Mouse (Mus musculus) thymus, postnatal 10 days (tissue): Measurements from ENCODE around the gene Patj.
"Not testable (repeated sequence)": the region's sequence is repeated elsewhere in the genome, so short reads cannot be mapped to it uniquely, and the experiment has no call there.

Experiments
- DNase-seq, 2 experiments: peaks; one replicate each; pipeline ENCODE4 v3.0.0; 2021; ENCODE audit warnings: low spot score in 2 of 2

The Patj gene

GRCm38 (mm10) chr4:98577275-98577674, 181.7 kb downstream of the Patj start:
- DNase-seq = no peak

- DNase-seq = no peak
Observed at GRCm38 (mm10) chr4:98577957-98578541, 182.5 kb downstream of the Patj start.

- no peak for DNase-seq
Observed at GRCm38 (mm10) chr4:98581456-98581855, 185.9 kb downstream of the Patj start.

- DNase-seq = no peak
Observed at GRCm38 (mm10) chr4:98584023-98584422, 188.4 kb downstream of the Patj start.

GRCm38 (mm10) chr4:98586303-98586702, 190.7 kb downstream of the Patj start:
- no peak for DNase-seq

GRCm38 (mm10) chr4:98587686-98588085, 192.1 kb downstream of the Patj start:
- DNase-seq = no peak

GRCm38 (mm10) chr4:98593961-98594360, 198.4 kb downstream of the Patj start:
- no peak for DNase-seq

- DNase-seq = no peak
Observed at GRCm38 (mm10) chr4:98598546-98598971, 203.0 kb downstream of the Patj start.

- DNase-seq = no peak
Observed at GRCm38 (mm10) chr4:98599358-98599757, 203.8 kb downstream of the Patj start.

GRCm38 (mm10) chr4:98603131-98603530, 207.5 kb downstream of the Patj start:
- no peak for DNase-seq

- no peak for DNase-seq
Observed at GRCm38 (mm10) chr4:98610501-98610900, 214.9 kb downstream of the Patj start.

GRCm38 (mm10) chr4:98614395-98614794, 218.8 kb downstream of the Patj start:
- no peak for DNase-seq

- no peak for DNase-seq
Observed at GRCm38 (mm10) chr4:98619199-98619598, 223.6 kb downstream of the Patj start.

GRCm38 (mm10) chr4:98620986-98621784, 225.6 kb downstream of the Patj start:
- peak in 1 of 2 experiments; percentile 20 for DNase-seq

GRCm38 (mm10) chr4:98622180-98622579, 226.6 kb downstream of the Patj start:
- no peak for DNase-seq

GRCm38 (mm10) chr4:98622996-98623673, 227.6 kb downstream of the Patj start:
- no peak for DNase-seq

- no peak for DNase-seq
Observed at GRCm38 (mm10) chr4:98628286-98628685, 232.7 kb downstream of the Patj start.

- DNase-seq = not testable (repeated sequence)
Observed at GRCm38 (mm10) chr4:98629217-98629616, 233.6 kb downstream of the Patj start.

- no peak for DNase-seq
Observed at GRCm38 (mm10) chr4:98635140-98635837, 239.7 kb downstream of the Patj start.

- no peak for DNase-seq
Observed at GRCm38 (mm10) chr4:98638731-98639130, 243.1 kb downstream of the Patj start.

GRCm38 (mm10) chr4:98653650-98654049, 258.1 kb downstream of the Patj start:
- no peak for DNase-seq

GRCm38 (mm10) chr4:98654419-98654821, 258.8 kb downstream of the Patj start:
- no peak for DNase-seq
